Mouse (Mus musculus): ENCODE results near the gene Eml4. TPM values are rescaled to one million over a fixed set of nuclear protein-coding genes. Genes with fewer than 3 reads are reported as not detected.

The Eml4 gene
- polyA plus RNA-seq, 1 experiment from 2014 or later, result 37.2 TPM

GRCm38 (mm10) chr17:83457271-83457670, 106.5 kb downstream of the Eml4 start:
- 100% methylated on average over 1 of the region's 1 CpGs for WGBS
- no peak for ATAC-seq (ENCODE audit: low FRiP score)

GRCm38 (mm10) chr17:83465969-83466368, 115.2 kb downstream of the Eml4 start:
- H3K27me3 ChIP-seq (ENCODE audit: control insufficient read depth, insufficient read depth, low read length), result no peaks in the 10 kb centered on the region
- ATAC-seq (ENCODE audit: low FRiP score) (no peak), DNase-seq (ENCODE audit: low spot score) (no peak)
- H3K9me3 ChIP-seq (ENCODE audit: control insufficient read depth, low read length), result no peaks in the 10 kb centered on the region
- no peak overlapping the region for H3K4me2 ChIP-seq (replicated peaks)
- H3K36me3 ChIP-seq (replicated peaks; ENCODE audit: control insufficient read depth, insufficient read depth), result peaks cover 55% of the 10 kb centered on the region
- no peaks in the 10 kb centered on the region for H3K4me1 ChIP-seq (replicated peaks; ENCODE audit: control insufficient read depth, insufficient read depth, low read length)
- no peak overlapping the region for H3K9ac ChIP-seq
- H3K27ac ChIP-seq, result no peak overlapping the region
- WGBS, result 92% methylated on average over 5 of the region's 5 CpGs
- H3K4me3 ChIP-seq (replicated peaks; ENCODE audit: low read length), result no peak overlapping the region

More at GRCm38 (mm10) chr17:83457271-83457670, 106.5 kb downstream of the Eml4 start:
- no peak for DNase-seq (ENCODE audit: low spot score)
- Histone ChIP-seq H3K4me1 (replicated peaks; ENCODE audit: control insufficient read depth, insufficient read depth, low read length) (no peaks in the 10 kb centered on the region), H3K9me3 (ENCODE audit: control insufficient read depth, low read length) (no peaks in the 10 kb centered on the region), H3K36me3 (replicated peaks; ENCODE audit: control insufficient read depth, insufficient read depth) (peaks cover 76% of the 10 kb centered on the region), H3K27me3 (ENCODE audit: control insufficient read depth, insufficient read depth, low read length) (no peaks in the 10 kb centered on the region), H3K9ac (no peak overlapping the region), H3K27ac (no peak overlapping the region), H3K4me3 (replicated peaks; ENCODE audit: low read length) (no peak overlapping the region), H3K4me2 (replicated peaks) (no peak overlapping the region)

GRCm38 (mm10) chr17:83466697-83467251, 116.0 kb downstream of the Eml4 start:
- Histone ChIP-seq H3K27ac (no peak overlapping the region), H3K36me3 (replicated peaks; ENCODE audit: control insufficient read depth, insufficient read depth) (peaks cover 48% of the 10 kb centered on the region), H3K4me2 (replicated peaks) (no peak overlapping the region), H3K9ac (no peak overlapping the region), H3K4me3 (replicated peaks; ENCODE audit: low read length) (no peak overlapping the region), H3K9me3 (ENCODE audit: control insufficient read depth, low read length) (no peaks in the 10 kb centered on the region), H3K27me3 (ENCODE audit: control insufficient read depth, insufficient read depth, low read length) (no peaks in the 10 kb centered on the region), H3K4me1 (replicated peaks; ENCODE audit: control insufficient read depth, insufficient read depth, low read length) (no peaks in the 10 kb centered on the region)
- ATAC-seq (ENCODE audit: low FRiP score) (no peak), DNase-seq (ENCODE audit: low spot score) (no peak)
- 67% methylated on average over 6 of the region's 6 CpGs for WGBS

- no peaks in the 10 kb centered on the region for H3K4me1 ChIP-seq (replicated peaks; ENCODE audit: control insufficient read depth, insufficient read depth, low read length)
- H3K27ac ChIP-seq, result no peak overlapping the region
- WGBS, result 86% methylated on average over 2 of the region's 2 CpGs
- no peak for ATAC-seq (ENCODE audit: low FRiP score)
- no peak overlapping the region for H3K4me3 ChIP-seq (replicated peaks; ENCODE audit: low read length)
- no peak overlapping the region for H3K4me2 ChIP-seq (replicated peaks)
- DNase-seq (ENCODE audit: low spot score), result no peak
- no peak overlapping the region for H3K9ac ChIP-seq
- H3K27me3 ChIP-seq (ENCODE audit: control insufficient read depth, insufficient read depth, low read length), result no peaks in the 10 kb centered on the region
- H3K9me3 ChIP-seq (ENCODE audit: control insufficient read depth, low read length), result no peaks in the 10 kb centered on the region
- H3K36me3 ChIP-seq (replicated peaks; ENCODE audit: control insufficient read depth, insufficient read depth), result peaks cover 53% of the 10 kb centered on the region
These were observed 118.9 kb downstream of the Eml4 start for GRCm38 (mm10) chr17:83469586-83469985.

GRCm38 (mm10) chr17:83477089-83477488, 126.4 kb downstream of the Eml4 start:
- Histone ChIP-seq H3K9me3 (ENCODE audit: control insufficient read depth, low read length) (no peaks in the 10 kb centered on the region), H3K36me3 (replicated peaks; ENCODE audit: control insufficient read depth, insufficient read depth) (peaks cover 61% of the 10 kb centered on the region), H3K4me2 (replicated peaks) (no peak overlapping the region), H3K27me3 (ENCODE audit: control insufficient read depth, insufficient read depth, low read length) (no peaks in the 10 kb centered on the region), H3K4me1 (replicated peaks; ENCODE audit: control insufficient read depth, insufficient read depth, low read length) (no peaks in the 10 kb centered on the region), H3K9ac (no peak overlapping the region), H3K4me3 (replicated peaks; ENCODE audit: low read length) (no peak overlapping the region), H3K27ac (no peak overlapping the region)
- no peak for ATAC-seq (ENCODE audit: low FRiP score)
- WGBS, result 96% methylated on average over 12 of the region's 12 CpGs
- no peak for DNase-seq (ENCODE audit: low spot score)

GRCm38 (mm10) chr17:83481551-83481950, 130.8 kb downstream of the Eml4 start:
- DNase-seq (ENCODE audit: low spot score) (no peak), ATAC-seq (ENCODE audit: low FRiP score) (peak; percentile 43; the same call in 1 of the 2 replicates)

GRCm38 (mm10) chr17:83482817-83483536, 132.2 kb downstream of the Eml4 start:
- 94% methylated on average over 7 of the region's 7 CpGs for WGBS
- no peak overlapping the region for H3K9ac ChIP-seq
- H3K4me3 ChIP-seq (replicated peaks; ENCODE audit: low read length), result no peak overlapping the region
- ATAC-seq (ENCODE audit: low FRiP score) (no peak), DNase-seq (ENCODE audit: low spot score) (no peak)
- H3K36me3 ChIP-seq (replicated peaks; ENCODE audit: control insufficient read depth, insufficient read depth), result peaks cover 18% of the 10 kb centered on the region
- no peak overlapping the region for H3K27ac ChIP-seq
- H3K9me3 ChIP-seq (ENCODE audit: control insufficient read depth, low read length), result no peaks in the 10 kb centered on the region
- no peak overlapping the region for H3K4me2 ChIP-seq (replicated peaks)
- no peaks in the 10 kb centered on the region for H3K27me3 ChIP-seq (ENCODE audit: control insufficient read depth, insufficient read depth, low read length)
- no peaks in the 10 kb centered on the region for H3K4me1 ChIP-seq (replicated peaks; ENCODE audit: control insufficient read depth, insufficient read depth, low read length)

More at GRCm38 (mm10) chr17:83481551-83481950, 130.8 kb downstream of the Eml4 start:
- WGBS, result 83% methylated on average over 7 of the region's 7 CpGs
- Histone ChIP-seq H3K9ac (no peak overlapping the region), H3K27ac (no peak overlapping the region), H3K27me3 (ENCODE audit: control insufficient read depth, insufficient read depth, low read length) (no peaks in the 10 kb centered on the region), H3K4me1 (replicated peaks; ENCODE audit: control insufficient read depth, insufficient read depth, low read length) (no peaks in the 10 kb centered on the region), H3K4me3 (replicated peaks; ENCODE audit: low read length) (no peak overlapping the region), H3K4me2 (replicated peaks) (no peak overlapping the region), H3K9me3 (ENCODE audit: control insufficient read depth, low read length) (no peaks in the 10 kb centered on the region), H3K36me3 (replicated peaks; ENCODE audit: control insufficient read depth, insufficient read depth) (peaks cover 31% of the 10 kb centered on the region)

GRCm38 (mm10) chr17:83483784-83484183, 133.1 kb downstream of the Eml4 start:
- WGBS, result 78% methylated on average over 2 of the region's 2 CpGs
- Histone ChIP-seq H3K4me2 (replicated peaks) (no peak overlapping the region), H3K9me3 (ENCODE audit: control insufficient read depth, low read length) (no peaks in the 10 kb centered on the region), H3K36me3 (replicated peaks; ENCODE audit: control insufficient read depth, insufficient read depth) (peaks cover 10% of the 10 kb centered on the region), H3K27me3 (ENCODE audit: control insufficient read depth, insufficient read depth, low read length) (no peaks in the 10 kb centered on the region), H3K9ac (no peak overlapping the region), H3K4me3 (replicated peaks; ENCODE audit: low read length) (no peak overlapping the region), H3K27ac (no peak overlapping the region), H3K4me1 (replicated peaks; ENCODE audit: control insufficient read depth, insufficient read depth, low read length) (no peaks in the 10 kb centered on the region)
- ATAC-seq (ENCODE audit: low FRiP score), result no peak
- no peak for DNase-seq (ENCODE audit: low spot score)

- no peaks in the 10 kb centered on the region for H3K27me3 ChIP-seq (ENCODE audit: control insufficient read depth, insufficient read depth, low read length)
- no peaks in the 10 kb centered on the region for H3K36me3 ChIP-seq (replicated peaks; ENCODE audit: control insufficient read depth, insufficient read depth)
- H3K9ac ChIP-seq, result no peak overlapping the region
- no peak overlapping the region for H3K27ac ChIP-seq
- 49% methylated on average over 3 of the region's 3 CpGs for WGBS
- no peaks in the 10 kb centered on the region for H3K4me1 ChIP-seq (replicated peaks; ENCODE audit: control insufficient read depth, insufficient read depth, low read length)
- peaks cover 6% of the 10 kb centered on the region; the same call in 1 of the 2 replicates for H3K9me3 ChIP-seq (ENCODE audit: control insufficient read depth, low read length)
- no peak overlapping the region for H3K4me3 ChIP-seq (replicated peaks; ENCODE audit: low read length)
- DNase-seq (ENCODE audit: low spot score), result no peak
- no peak for ATAC-seq (ENCODE audit: low FRiP score)
- no peak overlapping the region for H3K4me2 ChIP-seq (replicated peaks)
These were observed 137.0 kb downstream of the Eml4 start for GRCm38 (mm10) chr17:83487762-83488161.

All from hindbrain, embryonic 14.5 days (tissue).